Mouse (Mus musculus) layer of hippocampus, adult 11-12 months (tissue): ENCODE measurements around the gene Anapc11.
A peak's percentile ranks its signal among the peaks of the same experiment; 100 is the strongest.

Experiments
- DNase-seq: peaks from one replicate; pipeline ENCODE4 v3.0.0; 2022; ENCODE audit warnings: low spot score

Anapc11 gene

GRCm38 (mm10) chr11:120627468-120628300 lies 29.5 kb downstream of the Anapc11 start:
- no peak for DNase-seq

DNA sequence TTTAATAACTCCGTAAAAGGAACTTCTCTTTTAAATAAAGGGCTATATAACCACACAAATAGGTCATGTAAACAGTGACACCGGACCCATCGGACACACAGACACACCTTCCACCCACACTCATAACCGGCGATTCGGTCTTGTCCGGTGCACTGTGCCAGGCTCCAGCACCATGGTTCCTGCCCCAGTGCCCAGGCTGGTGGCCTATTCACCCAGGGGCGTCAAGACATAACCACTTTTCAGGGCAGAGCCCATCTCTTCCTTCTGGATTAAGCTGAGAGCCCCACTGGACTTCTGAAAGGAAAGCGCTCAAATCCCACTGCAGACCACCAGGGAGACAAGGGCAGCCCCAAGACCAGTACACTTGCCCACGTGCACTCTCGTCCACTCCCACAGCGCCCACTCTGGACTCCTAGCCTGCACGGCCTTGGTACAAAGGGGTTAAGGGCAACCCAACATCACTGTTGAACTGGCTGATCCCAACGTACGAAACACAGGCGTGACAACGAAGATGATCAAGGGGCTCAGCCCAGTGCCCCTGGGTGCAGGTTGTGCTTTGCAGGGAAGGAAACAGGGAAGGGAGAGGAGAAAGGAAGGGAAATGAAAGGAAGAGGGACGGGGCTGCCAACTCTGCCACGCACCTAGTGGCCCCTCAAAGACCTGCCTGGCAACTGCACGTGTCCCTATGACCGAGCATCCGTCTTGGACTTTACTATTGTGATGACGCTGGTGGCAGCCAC lies 30.6 kb downstream of the Anapc11 start:
- DNase-seq, result no peak

DNA sequence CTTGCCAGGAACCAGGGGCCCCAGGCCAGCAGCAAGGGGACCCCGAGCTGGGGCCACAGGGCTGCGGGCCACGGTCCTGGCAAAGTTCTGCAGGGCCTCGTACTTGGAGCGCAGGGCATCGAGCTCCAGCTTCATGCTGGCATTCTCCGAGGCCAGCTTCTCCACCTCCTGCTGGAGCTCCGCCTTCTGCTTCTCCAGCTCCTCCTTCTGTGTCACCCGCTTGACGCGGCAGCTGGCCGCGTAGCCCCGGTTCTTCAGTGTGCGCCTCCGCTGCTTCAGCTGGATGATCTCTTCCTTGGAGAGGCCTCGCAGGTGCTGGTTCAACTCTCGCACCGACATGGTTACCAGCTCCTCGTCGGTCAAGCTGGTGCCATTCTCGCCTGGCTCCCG lies 31.1 kb downstream of the Anapc11 start:
- DNase-seq, result no peak

DNA sequence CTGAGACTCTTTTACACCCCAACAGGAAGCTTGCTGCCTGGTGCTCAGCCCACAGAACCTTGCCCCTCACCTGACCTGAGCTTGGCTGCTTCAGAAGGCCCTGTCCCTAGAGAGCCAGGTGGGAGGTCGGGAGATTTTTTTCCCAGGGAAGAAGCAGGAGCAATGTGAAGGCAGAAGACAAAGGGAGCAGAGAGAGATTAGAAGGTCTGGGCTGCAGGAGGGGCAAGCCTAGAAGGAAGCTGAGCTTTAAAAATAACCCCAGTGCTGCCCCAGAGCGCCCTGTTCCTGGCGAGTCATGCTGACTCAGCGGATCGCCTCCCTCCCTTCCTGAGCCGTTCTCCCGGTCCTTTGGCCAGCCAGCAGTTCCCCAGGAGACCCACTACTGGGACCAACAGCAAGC lies 31.7 kb downstream of the Anapc11 start:
- peak; percentile 9 for DNase-seq

DNA sequence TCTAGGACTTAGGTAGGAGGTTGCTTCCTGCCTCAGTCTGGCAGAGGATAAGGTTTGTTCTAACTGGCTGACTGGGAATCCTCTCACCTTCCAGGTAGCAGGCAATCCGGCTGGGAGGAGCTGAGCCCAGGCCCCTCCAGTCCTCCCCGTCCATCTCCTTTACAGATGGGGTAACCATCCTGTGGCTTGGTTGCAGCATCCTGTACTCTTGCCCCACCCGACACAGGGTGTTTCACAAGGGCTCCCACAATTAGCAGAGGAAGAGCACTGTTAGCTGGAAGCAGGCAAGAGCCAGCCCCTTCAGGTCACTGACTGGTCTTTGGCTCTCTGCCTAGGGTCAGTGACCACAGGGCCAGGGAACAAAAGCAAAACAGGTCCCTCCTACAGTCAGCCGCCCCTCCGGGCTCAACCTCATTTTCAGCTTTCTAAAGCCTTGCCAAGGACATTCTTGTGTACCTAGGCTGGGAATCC lies 32.2 kb downstream of the Anapc11 start:
- DNase-seq, result peak; percentile 15

DNA sequence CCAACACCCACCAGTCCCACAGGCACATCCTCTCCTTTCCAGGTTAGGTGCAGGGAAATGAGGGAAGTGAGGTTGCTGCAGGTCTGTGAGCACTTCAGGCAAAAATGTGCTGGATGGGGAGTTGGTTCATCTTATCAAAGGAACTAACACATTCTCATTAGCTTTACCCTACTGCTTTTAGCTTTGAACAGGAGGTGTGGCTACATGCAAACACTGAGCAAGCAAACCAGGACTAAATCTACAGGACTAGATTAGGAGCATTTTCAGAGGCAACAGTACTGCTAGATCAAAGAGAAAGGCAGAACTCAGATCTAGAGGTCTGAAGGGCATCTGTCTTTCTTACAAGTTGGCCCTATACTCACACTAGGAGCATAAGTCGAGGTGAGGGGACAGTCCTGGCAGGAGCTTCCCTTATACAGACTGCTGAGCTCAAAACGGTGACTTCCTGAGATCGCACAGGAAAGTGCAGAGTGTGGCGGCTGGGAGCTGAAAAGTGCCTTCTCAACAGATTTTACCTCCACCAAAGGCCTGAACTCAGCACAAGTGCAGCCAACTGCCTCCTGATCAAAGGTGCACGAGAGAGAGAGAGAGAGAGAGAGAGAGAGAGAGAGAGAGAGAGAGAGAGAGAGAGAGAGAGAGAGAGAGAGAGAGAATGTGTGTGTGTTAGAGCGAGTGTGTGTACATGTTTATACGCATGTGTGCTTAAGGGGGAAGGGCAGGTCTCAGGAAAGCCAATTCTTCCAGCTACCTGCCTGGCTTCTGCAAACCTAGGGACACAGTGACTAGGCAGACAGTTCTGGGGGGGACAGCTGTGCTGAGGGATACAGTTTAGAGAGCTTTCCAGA lies 32.9 kb downstream of the Anapc11 start:
- DNase-seq, result peak; percentile 14

- peak; percentile 3 for DNase-seq
Measured at GRCm38 (mm10) chr11:120631726-120632448, 33.7 kb downstream of the Anapc11 start.

DNA sequence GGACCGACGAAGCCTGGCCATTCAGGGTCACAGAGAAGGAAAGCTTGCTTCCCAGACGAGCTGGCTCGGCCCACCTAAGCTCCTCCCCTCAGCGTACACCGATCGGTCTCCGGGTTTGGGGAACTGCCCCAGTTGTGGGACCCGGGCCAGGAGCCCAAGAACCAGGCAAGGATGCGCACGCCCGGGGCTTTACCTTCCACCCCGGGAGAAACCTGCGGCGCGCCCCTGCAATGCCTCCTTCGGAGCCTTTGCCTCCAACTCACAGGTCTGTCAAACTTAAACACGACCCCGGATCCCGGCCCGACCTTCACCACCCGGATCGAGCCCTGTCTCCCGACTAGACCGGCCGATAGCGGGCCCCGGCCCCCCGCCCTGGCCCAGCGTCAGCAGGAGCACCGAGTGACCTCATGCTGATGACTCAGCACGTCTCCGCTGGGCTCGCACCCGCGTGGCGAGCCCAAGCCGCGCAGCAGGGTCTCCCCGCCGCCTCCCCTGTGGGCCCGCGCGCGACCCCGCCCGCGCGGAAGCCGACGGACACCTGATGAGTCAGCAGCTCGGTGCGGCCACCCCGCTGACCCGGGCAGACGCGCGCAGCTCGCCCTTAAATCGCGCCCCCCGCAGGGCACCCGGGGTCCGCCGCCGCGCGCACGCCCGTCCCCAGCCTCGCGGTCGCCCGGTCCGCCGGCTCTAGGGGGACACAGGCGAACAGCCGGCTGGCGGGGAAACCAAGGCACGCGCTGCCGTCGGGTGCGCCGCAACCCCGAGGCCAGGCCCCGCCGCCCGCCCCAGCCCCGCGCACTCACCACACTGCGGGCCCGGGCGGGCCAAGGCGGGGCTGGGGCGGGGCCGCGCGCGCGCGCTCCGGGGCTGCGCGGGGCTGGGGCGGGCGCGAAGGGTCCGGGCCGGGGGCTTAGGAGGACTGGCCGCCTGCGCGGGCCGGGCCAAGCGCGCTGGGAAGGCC lies 34.6 kb downstream of the Anapc11 start:
- DNase-seq, result peak; percentile 70

DNA sequence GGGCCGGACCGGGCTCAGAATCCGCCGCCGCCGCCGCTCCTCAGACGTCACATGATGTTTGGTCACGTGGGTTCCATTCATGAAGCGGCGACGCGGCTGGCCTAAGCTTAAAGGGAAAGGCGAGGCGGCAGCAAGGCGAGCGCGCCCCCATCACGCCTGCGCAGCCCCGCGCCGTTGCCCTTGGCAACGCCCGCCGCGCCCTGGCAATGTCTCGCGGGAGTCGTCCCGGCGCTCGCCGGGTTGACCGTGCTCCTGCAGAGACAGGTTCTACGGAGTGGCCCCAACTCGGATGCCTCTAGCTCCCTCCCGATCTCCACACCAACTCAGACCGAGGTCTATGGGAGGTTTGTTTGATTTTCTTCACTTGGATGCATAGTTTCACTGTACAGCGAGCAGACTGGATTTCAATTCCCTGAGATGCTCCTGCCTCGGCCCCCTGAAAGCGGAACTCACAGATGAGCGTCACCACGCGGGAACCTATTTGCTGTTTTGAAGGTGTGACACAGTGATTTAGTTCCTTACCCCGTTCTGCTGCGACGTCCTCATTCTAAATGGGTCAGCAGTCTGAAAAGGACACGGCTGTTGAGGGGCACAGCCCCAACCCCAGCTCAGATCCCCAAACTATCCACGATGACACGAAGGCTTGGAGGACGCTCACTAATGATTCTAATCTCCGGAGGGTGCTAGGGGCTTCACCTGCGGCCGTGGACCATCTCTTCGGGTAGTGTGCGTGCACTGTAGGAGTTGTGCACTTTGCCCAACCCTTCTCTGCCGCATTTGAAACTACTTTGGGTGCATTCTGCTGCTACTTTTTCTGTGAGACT lies 35.5 kb downstream of the Anapc11 start, which contains the start of gene Mafg:
TSS of gene Mafg (minus strand) at position 81 of the 824 bp plus-strand sequence.
- DNase-seq, result peak; percentile 94

GRCm38 (mm10) chr11:120634810-120635209 lies 36.6 kb downstream of the Anapc11 start:
- no peak for DNase-seq

GRCm38 (mm10) chr11:120641255-120641654 lies 43.0 kb downstream of the Anapc11 start:
- no peak for DNase-seq

DNA sequence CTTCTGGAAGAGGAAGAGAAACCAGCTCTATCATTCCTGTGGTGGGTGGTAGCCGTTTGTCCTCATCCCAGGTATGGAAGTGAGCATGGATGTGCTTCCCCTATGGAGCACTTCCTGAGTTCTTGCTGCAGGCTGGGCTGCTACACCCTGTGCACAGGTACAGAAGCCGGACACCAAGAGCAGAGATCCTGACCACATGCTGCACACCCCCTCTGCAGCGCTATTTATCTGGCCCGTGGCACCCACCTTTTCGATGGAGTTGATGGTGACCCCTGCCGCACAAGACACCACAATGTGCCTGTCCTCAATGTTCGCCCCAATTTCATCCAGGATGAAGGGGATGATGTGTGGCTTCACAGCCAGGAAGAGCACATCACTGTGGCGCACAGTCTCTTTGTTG lies 43.6 kb downstream of the Anapc11 start:
- no peak for DNase-seq

DNA sequence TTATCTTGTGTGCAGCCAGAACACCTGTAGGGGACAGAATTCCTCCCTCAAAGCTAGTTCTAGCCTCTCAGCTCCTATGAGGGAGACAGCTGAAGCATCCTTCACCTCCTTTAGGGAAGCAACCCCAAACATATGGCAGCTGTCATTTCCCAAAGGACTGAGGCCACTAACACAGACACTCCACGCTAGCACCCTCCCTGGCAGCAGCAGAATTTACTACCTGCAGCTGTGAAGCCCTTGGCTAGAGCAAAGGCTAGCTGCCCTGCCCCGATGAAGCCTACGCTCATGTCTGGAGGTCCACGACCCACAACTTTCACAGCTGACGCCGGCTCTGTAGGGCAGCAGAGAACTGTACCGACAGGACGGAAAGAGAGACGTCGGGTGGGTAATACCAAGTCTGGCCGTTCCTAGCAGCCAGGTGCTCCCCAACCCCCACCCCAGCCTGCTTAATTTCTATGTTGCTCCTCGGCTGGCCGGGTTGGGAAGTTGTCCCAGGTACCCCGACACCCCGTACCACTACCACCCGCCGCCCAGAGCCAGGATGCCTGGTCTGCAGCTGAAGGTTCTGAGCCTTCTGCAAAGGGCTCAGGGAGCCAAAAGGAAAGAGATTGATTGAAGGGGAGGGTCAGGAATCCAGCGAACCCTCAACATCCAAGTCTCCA lies 44.8 kb downstream of the Anapc11 start:
- no peak for DNase-seq

DNA sequence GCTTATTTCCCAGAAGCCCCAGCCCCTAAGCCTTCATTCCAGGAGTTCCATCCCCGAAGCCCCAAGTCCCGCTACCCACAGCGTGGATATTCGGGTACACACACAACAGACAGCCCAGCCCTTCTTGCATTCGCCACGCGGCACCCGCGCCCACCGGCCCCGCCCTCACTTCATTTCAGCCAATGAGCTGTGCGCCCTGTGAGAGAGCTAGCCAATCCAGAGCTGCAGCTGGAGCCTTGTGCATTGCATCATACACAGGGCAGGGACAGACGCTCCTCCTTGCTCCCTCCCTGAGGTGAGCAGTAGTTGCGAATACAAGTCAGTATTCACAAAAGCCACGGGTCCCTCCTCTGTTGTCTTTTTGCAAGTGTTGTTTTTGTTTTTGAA lies 45.4 kb downstream of the Anapc11 start, which contains the start of gene Pycr1:
TSS of gene Pycr1 (minus strand) at position 169 of the 387 bp plus-strand sequence.
- peak; percentile 93 for DNase-seq

DNA sequence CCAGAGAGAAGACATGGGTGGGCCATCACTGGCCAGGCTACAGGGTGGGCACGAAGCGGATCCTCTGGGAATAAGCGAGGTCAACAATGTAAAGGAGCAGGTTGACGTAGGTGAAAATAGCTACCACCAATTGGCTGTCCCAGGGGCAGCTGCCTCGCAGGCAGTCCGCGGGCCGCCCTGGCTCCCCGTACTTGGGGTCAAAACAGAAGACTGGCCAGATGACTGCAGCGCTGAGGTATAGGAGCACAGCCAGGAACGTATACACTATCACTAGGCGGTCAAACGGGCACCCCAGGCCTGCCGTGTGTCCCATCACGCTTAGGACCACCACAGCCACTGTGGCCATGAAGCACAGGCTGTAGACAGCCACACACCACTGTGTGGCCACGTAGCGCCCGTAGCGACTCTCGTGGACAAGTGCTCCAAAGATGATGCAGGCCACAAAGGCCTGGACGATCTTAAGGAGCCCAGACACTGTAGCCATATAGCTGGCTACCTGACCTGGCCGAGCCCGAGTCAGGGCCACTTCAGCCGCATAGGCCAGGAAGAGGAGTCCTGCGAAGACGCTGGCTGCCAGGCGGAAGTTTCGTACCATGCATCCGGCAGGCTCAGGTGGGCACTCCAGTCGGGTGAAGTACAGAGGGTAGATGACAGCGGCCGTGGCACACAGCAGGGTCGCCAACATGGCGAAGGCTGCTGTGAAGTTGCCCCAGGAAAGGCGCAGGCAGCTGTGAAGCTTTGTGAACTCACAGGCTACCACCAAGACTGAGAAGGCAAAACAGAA lies 49.0 kb downstream of the Anapc11 start:
- DNase-seq, result no peak

GRCm38 (mm10) chr11:120648001-120648476 lies 49.8 kb downstream of the Anapc11 start, which contains the start of gene Myadml2:
Gene Myadml2, minus strand, starts transcription at chr11:120648158.
- DNase-seq, result peak; percentile 60

GRCm38 (mm10) chr11:120651872-120652271 lies 53.7 kb downstream of the Anapc11 start:
- no peak for DNase-seq

DNA sequence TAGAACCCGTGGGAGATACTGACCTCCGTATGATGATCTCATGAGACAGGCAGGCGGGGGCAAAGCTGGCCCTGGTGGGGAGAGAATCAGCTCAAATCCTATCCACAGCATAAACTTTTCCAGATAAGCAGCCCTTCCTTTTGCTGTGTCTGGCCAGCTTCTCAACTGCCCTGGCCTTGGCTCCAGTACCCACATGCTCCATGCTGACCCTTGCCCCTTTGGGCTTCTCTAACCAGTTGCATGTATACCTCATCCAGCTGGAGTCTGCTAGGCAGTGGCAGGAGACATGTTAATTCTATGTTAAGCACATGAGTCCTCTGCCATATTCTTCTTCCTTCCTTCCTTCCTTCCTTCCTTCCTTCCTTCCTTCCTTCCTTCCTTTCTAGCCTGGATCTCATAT lies 56.5 kb downstream of the Anapc11 start:
- DNase-seq, result no peak
